In the genomic region with DNA sequence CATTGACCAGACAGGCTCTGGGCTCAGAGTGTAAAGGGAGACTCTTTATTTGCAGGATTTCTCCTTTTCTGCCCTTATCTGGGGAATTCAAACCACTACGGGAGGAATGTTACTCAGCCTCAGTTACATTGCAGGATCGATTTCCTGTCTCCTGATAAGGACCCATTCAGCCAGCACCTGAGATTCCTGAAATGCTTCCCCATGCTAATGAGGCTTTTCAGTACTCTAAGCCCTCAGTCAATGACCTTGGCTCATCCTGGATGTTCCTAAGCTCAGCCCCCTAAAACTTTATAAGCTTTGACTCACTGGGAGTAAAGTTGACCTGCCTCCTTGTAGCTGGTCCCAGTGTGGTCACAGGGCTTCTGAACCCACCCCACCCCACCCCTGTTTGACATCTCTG, we compare ENCODE assay signal across 33 mouse cellular contexts. TPM values are rescaled to one million over a fixed set of nuclear protein-coding genes. Genes with fewer than 3 reads are reported as not detected.
DNase-seq lines count a peak whose midpoint lies in the region; ATAC-seq and TF ChIP-seq lines count a peak whose summit lies in the region.
"Had no signal": no experiment of that assay in that cellular context is flagged by ENCODE, and none has a peak within 500 bp of the region (broad histone marks: within the 10 kb centered on the region; RNA-seq: fewer than 3 reads in every experiment).

No protein-coding gene starts in this region.

- H3K27me3 ChIP-seq in lung, embryonic 14.5 days (ENCODE audit: insufficient read depth, low read length): no peaks in the 10 kb centered on the region
- H3K27me3 ChIP-seq in midbrain, embryonic 13.5 days: no peaks in the 10 kb centered on the region
- H3K27me3 ChIP-seq: forebrain, embryonic 13.5 days; limb, embryonic 15.5 days; liver, embryonic 13.5 days; stomach, embryonic 15.5 days had no signal

- peak; percentile 21 for DNase-seq in lung, embryonic 14.5 days
- no peak for DNase-seq in lung, postnatal 4 days
- peak; percentile 83 for DNase-seq in ZHBTc4 (ENCODE audit: low read depth, low spot score)
- DNase-seq in lung, postnatal 14 days: peak; percentile 1
- no peak for DNase-seq in gastrocnemius, postnatal 10 days
- no peak for DNase-seq in gastrocnemius, adult 8-10 months (ENCODE audit: low spot score in 2 of 2)
- DNase-seq: adrenal gland, postnatal 10 days; cerebellum, adult 11 months; cerebellum, adult 9-10 months; cerebellum, postnatal 36 days; gastrocnemius, postnatal 36 days; heart, adult 2 months; heart, postnatal 10 days; kidney, adult 9 months; kidney, postnatal 10 days; liver, embryonic 13.5 days; right cerebral cortex, postnatal 25 days; thymus, postnatal 14 days had no signal

- ATAC-seq in lung, embryonic 14.5 days (ENCODE audit: insufficient read depth): peak; percentile 35; the same call in 1 of the 2 replicates
- no peak for ATAC-seq in midbrain, embryonic 13.5 days
- ATAC-seq: forebrain, embryonic 13.5 days; midbrain, embryonic 16.5 days had no signal

- no peak overlapping the region for H3K27ac ChIP-seq in lung, embryonic 14.5 days (ENCODE audit: low read depth)
- H3K27ac ChIP-seq in midbrain, embryonic 13.5 days: no peak overlapping the region
- H3K27ac ChIP-seq: forebrain, embryonic 13.5 days; heart, adult 2 months; heart, embryonic 13.5 days; hindbrain, embryonic 14.5 days; limb, embryonic 10.5 days; limb, embryonic 15.5 days; liver, embryonic 13.5 days; midbrain, embryonic 10.5 days; stomach, embryonic 15.5 days had no signal

- no peak overlapping the region for H3K9ac ChIP-seq in lung, embryonic 14.5 days
- H3K9ac ChIP-seq in midbrain, embryonic 13.5 days (replicated peaks): no peak overlapping the region
- H3K9ac ChIP-seq: forebrain, embryonic 13.5 days; heart, embryonic 13.5 days; hindbrain, embryonic 14.5 days; limb, embryonic 15.5 days; liver, embryonic 13.5 days; stomach, embryonic 15.5 days had no signal

- H3K4me1 ChIP-seq in lung, embryonic 14.5 days (ENCODE audit: insufficient read depth): no peaks in the 10 kb centered on the region
- H3K4me1 ChIP-seq in midbrain, embryonic 13.5 days (replicated peaks): no peaks in the 10 kb centered on the region
- H3K4me1 ChIP-seq: forebrain, embryonic 13.5 days; heart, embryonic 13.5 days; limb, embryonic 10.5 days; liver, embryonic 13.5 days; midbrain, embryonic 10.5 days; stomach, embryonic 15.5 days had no signal

- 20% methylated on average over 2 of the region's 2 CpGs for WGBS in lung, embryonic 14.5 days
- 86% methylated on average over 2 of the region's 2 CpGs for WGBS in midbrain, embryonic 13.5 days

- no peak overlapping the region for H3K4me3 ChIP-seq in lung, embryonic 14.5 days (ENCODE audit: low read depth, low read length)
- no peak overlapping the region for H3K4me3 ChIP-seq in midbrain, embryonic 13.5 days (replicated peaks)
- H3K4me3 ChIP-seq: forebrain, embryonic 13.5 days; heart, adult 2 months; heart, embryonic 13.5 days; limb, embryonic 10.5 days; limb, embryonic 15.5 days; liver, embryonic 13.5 days; midbrain, embryonic 10.5 days; stomach, embryonic 15.5 days had no signal

- H3K9me3 ChIP-seq in lung, embryonic 14.5 days (ENCODE audit: low read depth, low read length): no peaks in the 10 kb centered on the region
- no peaks in the 10 kb centered on the region for H3K9me3 ChIP-seq in midbrain, embryonic 13.5 days
- H3K9me3 ChIP-seq: forebrain, embryonic 13.5 days; heart, embryonic 13.5 days; limb, embryonic 10.5 days; limb, embryonic 15.5 days; liver, embryonic 13.5 days; midbrain, embryonic 10.5 days; stomach, embryonic 15.5 days had no signal

- no peaks in the 10 kb centered on the region for H3K36me3 ChIP-seq in lung, embryonic 14.5 days (ENCODE audit: insufficient read depth)
- no peaks in the 10 kb centered on the region for H3K36me3 ChIP-seq in midbrain, embryonic 13.5 days
- H3K36me3 ChIP-seq: heart, embryonic 13.5 days; limb, embryonic 10.5 days; limb, embryonic 15.5 days; liver, embryonic 13.5 days; midbrain, embryonic 10.5 days; stomach, embryonic 15.5 days had no signal

- no peak for TF ChIP-seq CTCF in lung, embryonic 14.5 days (IDR thresholded peaks at IDR 0.05; ENCODE audit: low read depth)

- H3K4me2 ChIP-seq in lung, embryonic 14.5 days: no peak overlapping the region
- no peak overlapping the region for H3K4me2 ChIP-seq in midbrain, embryonic 13.5 days (replicated peaks)
- H3K4me2 ChIP-seq: forebrain, embryonic 13.5 days; heart, embryonic 13.5 days; hindbrain, embryonic 14.5 days; limb, embryonic 15.5 days; liver, embryonic 13.5 days; stomach, embryonic 15.5 days had no signal

RNA-seq across cellular contexts. Expression of a gene that starts 5.5 kb away (rescaled TPM):
- polyA plus RNA-seq in lung, embryonic 14.5 days (2014; fragmentation: Nextera tagmentation; extraction: Ambion mirVana): 0.74 and 0.99 TPM in 2 replicates
- polyA plus RNA-seq in midbrain, embryonic 13.5 days (2015; fragmentation: Nextera tagmentation; extraction: Ambion mirVana): not detected in 2 replicates
- not detected for total RNA-seq in gastrocnemius, postnatal 10 days (2021)
- total RNA-seq in gastrocnemius, adult 8-10 months (2022): not detected
- total RNA-seq: adrenal gland, postnatal 10 days; gastrocnemius, postnatal 36 days; heart, adult 2 months; heart, postnatal 10 days; hematopoietic stem cell, adult 5-6 weeks; left cerebral cortex, postnatal 10 days; neutrophil, adult 5-6 weeks had no signal
- polyA plus RNA-seq: embryonic facial prominence, embryonic 11.5 days; forebrain, embryonic 13.5 days; heart, adult 2 months; hindbrain, embryonic 14.5 days; large intestine, adult 2 months; limb, embryonic 15.5 days; liver, embryonic 13.5 days; midbrain, embryonic 10.5 days; midbrain, embryonic 16.5 days; neural tube, embryonic 11.5 days; stomach, embryonic 15.5 days had no signal

RNA-seq across cellular contexts. Expression of a gene that starts 16.2 kb away (rescaled TPM):
- not detected in 2 replicates for polyA plus RNA-seq in lung, embryonic 14.5 days (2014; fragmentation: Nextera tagmentation; extraction: Ambion mirVana)
- polyA plus RNA-seq in midbrain, embryonic 13.5 days (2015; fragmentation: Nextera tagmentation; extraction: Ambion mirVana): not detected in 2 replicates
- not detected for total RNA-seq in gastrocnemius, postnatal 10 days (2021)
- not detected for total RNA-seq in gastrocnemius, adult 8-10 months (2022)
- total RNA-seq: adrenal gland, postnatal 10 days; gastrocnemius, postnatal 36 days; heart, adult 2 months; heart, postnatal 10 days; hematopoietic stem cell, adult 5-6 weeks; left cerebral cortex, postnatal 10 days; neutrophil, adult 5-6 weeks had no signal
- polyA plus RNA-seq: forebrain, embryonic 13.5 days; heart, adult 2 months; heart, embryonic 13.5 days; hindbrain, embryonic 14.5 days; large intestine, adult 2 months; limb, embryonic 10.5 days; limb, embryonic 15.5 days; liver, embryonic 13.5 days; midbrain, embryonic 10.5 days; midbrain, embryonic 16.5 days; neural tube, embryonic 11.5 days; stomach, embryonic 15.5 days had no signal

RNA-seq across cellular contexts. Expression of a gene that starts 28.3 kb away (rescaled TPM):
- polyA plus RNA-seq in lung, embryonic 14.5 days (2014; fragmentation: Nextera tagmentation; extraction: Ambion mirVana): not detected in 2 replicates
- not detected in 2 replicates for polyA plus RNA-seq in midbrain, embryonic 13.5 days (2015; fragmentation: Nextera tagmentation; extraction: Ambion mirVana)
- total RNA-seq in gastrocnemius, postnatal 10 days (2021): not detected
- not detected for total RNA-seq in gastrocnemius, adult 8-10 months (2022)
- total RNA-seq: adrenal gland, postnatal 10 days; gastrocnemius, postnatal 36 days; heart, adult 2 months; heart, postnatal 10 days; hematopoietic stem cell, adult 5-6 weeks; left cerebral cortex, postnatal 10 days had no signal
- polyA plus RNA-seq: embryonic facial prominence, embryonic 11.5 days; forebrain, embryonic 13.5 days; heart, adult 2 months; heart, embryonic 13.5 days; hindbrain, embryonic 14.5 days; large intestine, adult 2 months; limb, embryonic 10.5 days; limb, embryonic 15.5 days; liver, embryonic 13.5 days; midbrain, embryonic 10.5 days; midbrain, embryonic 16.5 days; neural tube, embryonic 11.5 days; stomach, embryonic 15.5 days had no signal

RNA-seq across cellular contexts. Expression of a gene that starts 32.9 kb away (rescaled TPM):
- not detected in 2 replicates for polyA plus RNA-seq in lung, embryonic 14.5 days (2014; fragmentation: Nextera tagmentation; extraction: Ambion mirVana)
- polyA plus RNA-seq in midbrain, embryonic 13.5 days (2015; fragmentation: Nextera tagmentation; extraction: Ambion mirVana): not detected in 2 replicates
- total RNA-seq in gastrocnemius, postnatal 10 days (2021): not detected
- total RNA-seq in gastrocnemius, adult 8-10 months (2022): not detected
- total RNA-seq: adrenal gland, postnatal 10 days; gastrocnemius, postnatal 36 days; heart, adult 2 months; heart, postnatal 10 days; hematopoietic stem cell, adult 5-6 weeks; left cerebral cortex, postnatal 10 days; neutrophil, adult 5-6 weeks had no signal
- polyA plus RNA-seq: embryonic facial prominence, embryonic 11.5 days; forebrain, embryonic 13.5 days; heart, adult 2 months; heart, embryonic 13.5 days; hindbrain, embryonic 14.5 days; large intestine, adult 2 months; limb, embryonic 10.5 days; limb, embryonic 15.5 days; liver, embryonic 13.5 days; midbrain, embryonic 10.5 days; midbrain, embryonic 16.5 days; neural tube, embryonic 11.5 days; stomach, embryonic 15.5 days had no signal

RNA-seq across cellular contexts. Expression of a gene that starts 44.9 kb away (rescaled TPM):
- polyA plus RNA-seq in lung, embryonic 14.5 days (2014; fragmentation: Nextera tagmentation; extraction: Ambion mirVana): not detected in 2 replicates
- polyA plus RNA-seq in midbrain, embryonic 13.5 days (2015; fragmentation: Nextera tagmentation; extraction: Ambion mirVana): not detected in 2 replicates
- total RNA-seq in gastrocnemius, postnatal 10 days (2021): not detected
- not detected for total RNA-seq in gastrocnemius, adult 8-10 months (2022)
- total RNA-seq: adrenal gland, postnatal 10 days; gastrocnemius, postnatal 36 days; heart, adult 2 months; heart, postnatal 10 days; hematopoietic stem cell, adult 5-6 weeks; left cerebral cortex, postnatal 10 days; neutrophil, adult 5-6 weeks had no signal
- polyA plus RNA-seq: embryonic facial prominence, embryonic 11.5 days; forebrain, embryonic 13.5 days; heart, adult 2 months; heart, embryonic 13.5 days; hindbrain, embryonic 14.5 days; large intestine, adult 2 months; limb, embryonic 10.5 days; limb, embryonic 15.5 days; liver, embryonic 13.5 days; midbrain, embryonic 10.5 days; midbrain, embryonic 16.5 days; neural tube, embryonic 11.5 days; stomach, embryonic 15.5 days had no signal

Comparison
In these comparisons a context has a peak if more than half of its experiments do, and no peak if none do; other contexts are left out.
1. DNase-seq: peak in lung, embryonic 14.5 days (single experiment), ZHBTc4 (single experiment) and lung, postnatal 14 days (single experiment); none in lung, postnatal 4 days (0 of 2), gastrocnemius, postnatal 10 days (single experiment) and gastrocnemius, adult 8-10 months (0 of 2).